Mouse (Mus musculus) Muller cell, postnatal 12 days (primary cell): ENCODE data around the gene Mpg.

ENCODE experiments used
- DNase-seq: peaks from one replicate; pipeline ENCODE4 v3.0.0-alpha.2; 2015; ENCODE audit errors: inconsistent ontology term

The Mpg gene

GRCm38 (mm10) chr11:32262674-32263415 lies 36.5 kb downstream of the Mpg start:
- no peak for DNase-seq

- no peak for DNase-seq
Observed at GRCm38 (mm10) chr11:32265117-32265738, 38.9 kb downstream of the Mpg start.

- DNase-seq, result no peak
Observed at GRCm38 (mm10) chr11:32266194-32266593, 39.9 kb downstream of the Mpg start.

GRCm38 (mm10) chr11:32266776-32267175 lies 40.5 kb downstream of the Mpg start:
- DNase-seq, result no peak

- peak; percentile 94 for DNase-seq
Observed at GRCm38 (mm10) chr11:32267188-32267884, 41.0 kb downstream of the Mpg start, which contains the start of gene Nprl3. TSS of gene Nprl3 (minus strand) at chr11:32267707.

- no peak for DNase-seq
Observed at GRCm38 (mm10) chr11:32267964-32268363, 41.7 kb downstream of the Mpg start.

- no peak for DNase-seq
Observed at GRCm38 (mm10) chr11:32268952-32269351, 42.6 kb downstream of the Mpg start.

DNA sequence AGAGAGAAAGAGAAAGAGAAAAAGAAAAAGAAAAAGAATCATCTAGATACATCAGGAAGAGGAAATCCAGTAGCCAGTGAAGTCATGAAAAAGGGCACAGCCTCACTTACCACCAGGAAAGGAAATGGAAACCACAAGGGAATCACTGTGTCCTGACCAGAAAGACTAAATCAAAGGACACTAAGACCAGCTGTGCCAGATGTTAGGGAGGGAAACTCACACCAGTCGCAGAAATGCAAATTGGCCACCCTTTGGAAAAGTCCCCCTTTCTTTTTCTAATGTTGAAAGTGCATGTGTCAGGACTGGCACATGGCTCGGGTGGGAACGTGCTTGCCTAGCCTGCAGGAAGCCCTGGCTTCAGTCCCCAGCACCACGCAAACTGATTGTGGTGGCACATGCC lies 44.9 kb downstream of the Mpg start:
- DNase-seq, result no peak

DNA sequence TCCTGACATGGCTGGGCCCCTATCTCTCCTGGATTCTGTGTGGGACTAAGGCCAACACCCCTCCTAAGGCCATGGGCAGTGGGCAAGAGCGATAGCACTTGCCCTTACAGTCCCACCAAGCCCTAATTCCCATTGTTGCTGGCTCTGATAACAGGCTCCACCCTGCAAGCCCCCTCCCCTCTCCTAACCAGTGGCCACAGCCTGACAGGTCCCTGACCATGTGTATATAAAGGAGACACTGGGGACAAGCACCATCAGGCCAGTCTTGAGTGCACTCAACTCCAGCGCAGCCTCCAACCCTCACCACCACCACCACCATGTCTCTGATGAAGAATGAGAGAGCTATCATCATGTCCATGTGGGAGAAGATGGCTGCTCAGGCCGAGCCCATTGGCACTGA lies 50.0 kb downstream of the Mpg start, which contains the start of gene Hba-x:
TSS of gene Hba-x (plus strand) at position 54 of the 400 bp plus-strand sequence.
- no peak for DNase-seq

DNA sequence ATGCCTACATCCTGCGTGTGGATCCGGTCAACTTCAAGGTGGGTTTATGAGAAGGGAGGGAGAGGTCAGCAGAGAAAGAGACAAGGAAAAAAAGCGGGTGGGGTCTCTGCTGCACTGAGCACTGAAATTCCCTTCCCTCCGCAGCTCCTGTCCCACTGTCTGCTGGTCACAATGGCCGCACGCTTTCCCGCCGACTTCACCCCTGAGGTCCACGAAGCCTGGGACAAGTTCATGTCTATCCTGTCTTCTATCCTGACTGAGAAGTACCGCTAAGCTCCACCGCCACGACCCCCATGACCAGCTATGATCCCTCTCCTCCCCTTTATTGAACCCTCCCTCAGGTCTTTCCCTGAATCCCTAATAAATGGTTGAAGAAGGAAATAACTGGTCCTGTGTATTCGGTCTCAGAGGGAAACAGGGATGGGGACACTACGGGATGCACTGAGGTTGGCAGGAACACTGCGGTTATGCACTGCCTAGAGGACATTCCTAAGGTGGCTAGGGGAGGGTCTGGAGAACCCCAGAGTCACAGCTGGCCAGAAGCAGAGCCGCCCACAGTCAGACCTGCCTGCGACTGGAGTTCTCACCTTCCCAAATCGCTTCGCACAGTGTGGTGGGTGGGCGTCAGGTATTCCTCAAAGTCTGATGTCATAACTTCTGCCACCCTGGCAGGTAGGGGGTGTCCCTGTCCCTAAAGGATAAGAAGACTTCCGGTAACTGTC lies 51.6 kb downstream of the Mpg start:
- DNase-seq, result no peak

DNA sequence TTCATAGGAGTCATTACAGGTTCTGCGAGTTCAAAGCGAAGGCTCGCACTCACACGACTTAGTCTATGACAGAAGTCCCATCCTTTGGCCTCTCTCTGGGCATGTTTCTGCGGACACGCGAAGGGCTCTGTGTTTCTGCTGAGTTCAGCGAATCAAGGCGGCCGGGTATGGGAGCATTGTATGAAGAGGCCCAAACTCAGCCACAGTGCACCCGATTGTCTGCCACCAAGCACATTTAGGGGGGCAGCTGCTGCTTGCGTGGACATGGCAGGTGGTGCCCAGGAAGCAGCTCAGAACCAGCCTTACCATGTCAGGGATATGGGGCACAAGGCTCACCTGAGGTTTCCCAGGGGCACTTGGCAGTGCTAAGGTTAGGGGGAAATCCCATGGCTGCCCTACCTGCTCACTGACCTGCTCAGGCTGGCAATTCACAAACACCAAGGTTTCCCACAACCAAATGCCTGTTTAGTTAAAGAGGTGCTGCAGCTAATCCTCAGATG lies 52.2 kb downstream of the Mpg start:
- no peak for DNase-seq

DNA sequence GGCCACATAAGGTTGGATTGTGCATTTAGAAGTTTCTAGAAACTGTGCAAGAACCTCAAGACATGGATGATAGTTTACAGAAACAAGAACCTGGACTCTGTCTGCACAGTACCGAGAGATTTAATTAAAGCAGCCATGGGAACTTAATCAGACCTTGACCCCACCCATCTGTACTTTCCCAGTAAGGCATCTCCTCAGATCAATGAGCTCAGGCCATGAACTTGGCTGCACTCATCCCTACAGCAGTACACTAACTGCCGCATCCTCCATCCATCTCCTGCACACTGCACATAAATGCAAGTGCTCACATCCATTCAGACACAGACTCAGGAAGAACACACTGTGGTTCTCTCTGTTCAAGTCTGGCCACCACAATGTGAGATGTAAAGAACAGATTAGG lies 54.3 kb downstream of the Mpg start:
- no peak for DNase-seq

GRCm38 (mm10) chr11:32281416-32282144 lies 55.3 kb downstream of the Mpg start:
- no peak for DNase-seq
